Comparison of ENCODE assay signal across 9 mouse cellular contexts in the genomic region with DNA sequence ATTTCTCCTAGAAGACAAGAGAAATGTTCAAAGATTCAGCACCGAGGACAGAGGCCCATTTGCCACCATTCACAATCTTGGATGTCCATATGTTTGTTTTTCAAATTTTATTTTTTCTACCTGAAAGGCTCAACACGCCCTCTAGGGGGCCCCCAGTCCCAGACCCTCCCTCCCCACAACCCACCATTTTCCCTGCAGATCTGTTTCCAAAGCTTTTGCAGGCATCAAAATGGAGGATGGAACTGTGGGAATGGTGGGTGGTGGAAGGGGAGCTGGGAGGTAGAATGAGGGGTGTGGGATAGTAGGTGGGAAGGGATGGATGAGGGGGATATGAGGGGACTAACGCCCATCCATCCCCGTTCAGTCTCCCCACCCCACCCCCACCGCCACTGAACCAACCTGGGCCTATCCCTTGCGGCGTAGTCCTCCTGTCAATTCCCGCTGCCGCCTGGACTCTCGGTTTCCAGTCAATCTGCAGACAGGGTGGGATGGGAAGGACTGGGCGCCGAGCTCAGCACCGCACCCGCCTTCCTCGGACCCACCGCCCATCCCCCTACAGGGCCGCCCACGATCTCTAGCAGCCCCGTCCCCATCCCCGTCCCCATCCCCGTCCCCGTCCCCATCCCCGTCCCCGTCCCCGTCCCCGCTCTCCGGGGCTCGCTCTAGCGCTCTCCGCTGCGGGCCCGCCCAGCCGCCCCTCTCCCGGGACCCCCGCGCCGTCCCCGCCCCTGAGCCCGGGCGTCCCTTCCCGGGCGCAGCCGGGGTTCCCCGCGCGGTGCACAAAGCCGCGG. TPM values are rescaled to one million over a fixed set of nuclear protein-coding genes. Genes with fewer than 3 reads are reported as not detected.
A peak's percentile ranks its signal among the peaks of the same experiment; 100 is the strongest.
DNase-seq lines count a peak whose midpoint lies in the region; ATAC-seq and TF ChIP-seq lines count a peak whose summit lies in the region.
"Not testable (repeated sequence)": the region's sequence is repeated elsewhere in the genome, so short reads cannot be mapped to it uniquely, and the experiment has no call there.
"Had no signal": no experiment of that assay in that cellular context is flagged by ENCODE, and none has a peak within 500 bp of the region (broad histone marks: within the 10 kb centered on the region; RNA-seq: fewer than 3 reads in every experiment).

No protein-coding gene starts in this region.

- peak; percentile 39 for DNase-seq in cerebellum, adult 11-12 months
- DNase-seq in embryonic facial prominence, embryonic 14.5 days (ENCODE audit: low spot score) = peak; percentile 43
- peak; percentile 0 for DNase-seq in kidney, postnatal 14 days
- DNase-seq in limb, embryonic 14.5 days (ENCODE audit: low spot score) = peak; percentile 26
- DNase-seq in midbrain, embryonic 14.5 days = peak; percentile 79

- H3K36me3 ChIP-seq in ES-Bruce4 (ENCODE audit: control insufficient read depth, insufficient read depth, low read length, poor library complexity, severe bottlenecking); embryonic facial prominence, embryonic 14.5 days (ENCODE audit: control insufficient read depth, insufficient read depth, low read length); heart, embryonic 15.5 days; limb, embryonic 14.5 days (ENCODE audit: control insufficient read depth, insufficient read depth, low read length); midbrain, embryonic 14.5 days (ENCODE audit: control insufficient read depth, insufficient read depth, low read length); stomach, embryonic 14.5 days (ENCODE audit: control insufficient read depth, insufficient read depth, low read length): not testable (repeated sequence)

- not testable (repeated sequence) for H3K4me1 ChIP-seq in ES-Bruce4 (ENCODE audit: control insufficient read depth, insufficient read depth, low read length); embryonic facial prominence, embryonic 14.5 days (ENCODE audit: control insufficient read depth, insufficient read depth, low read length); heart, embryonic 15.5 days (replicated peaks); limb, embryonic 14.5 days (ENCODE audit: control insufficient read depth, insufficient read depth, low read length); midbrain, embryonic 14.5 days (ENCODE audit: control insufficient read depth, insufficient read depth, low read length); stomach, embryonic 14.5 days (ENCODE audit: control insufficient read depth, insufficient read depth, low read length)

- TF ChIP-seq POLR2A in ES-Bruce4 (IDR thresholded peaks at IDR 0.05; ENCODE audit: insufficient read depth, low read length); limb, embryonic 14.5 days (IDR thresholded peaks at IDR 0.05; ENCODE audit: borderline replicate concordance, extremely low read depth, insufficient read depth, insufficient read length): not testable (repeated sequence)

- not testable (repeated sequence) for TF ChIP-seq EP300 in ES-Bruce4 (IDR thresholded peaks at IDR 0.05; ENCODE audit: insufficient read depth, low read depth, low read length)

- not testable (repeated sequence) for TF ChIP-seq CTCF in ES-Bruce4 (IDR thresholded peaks at IDR 0.05; ENCODE audit: low read depth, low read length)

- WGBS in embryonic facial prominence, embryonic 14.5 days = 21% methylated on average over 13 of the region's 48 CpGs
- 12% methylated on average over 13 of the region's 48 CpGs for WGBS in heart, embryonic 15.5 days
- WGBS in limb, embryonic 14.5 days = 38% methylated on average over 10 of the region's 48 CpGs
- 28% methylated on average over 13 of the region's 48 CpGs for WGBS in midbrain, embryonic 14.5 days
- 9% methylated on average over 6 of the region's 48 CpGs for WGBS in stomach, embryonic 14.5 days

- not testable (repeated sequence) for H3K27ac ChIP-seq in ES-Bruce4 (ENCODE audit: insufficient read depth, low read length); embryonic facial prominence, embryonic 14.5 days (replicated peaks; ENCODE audit: low read depth, low read length); heart, embryonic 15.5 days; limb, embryonic 14.5 days (replicated peaks; ENCODE audit: low read depth, low read length); stomach, embryonic 14.5 days (ENCODE audit: low read length)
- H3K27ac ChIP-seq in midbrain, embryonic 14.5 days (replicated peaks; ENCODE audit: low read depth, low read length) = peak overlapping the region; percentile 80

- not testable (repeated sequence) for H3K27me3 ChIP-seq in ES-Bruce4 (ENCODE audit: control insufficient read depth, insufficient read depth, low read length, poor library complexity, severe bottlenecking); embryonic facial prominence, embryonic 14.5 days (replicated peaks; ENCODE audit: control insufficient read depth, insufficient read depth, low read length); heart, embryonic 15.5 days; limb, embryonic 14.5 days (ENCODE audit: control insufficient read depth, insufficient read depth, low read length); midbrain, embryonic 14.5 days (ENCODE audit: control insufficient read depth, insufficient read depth, low read length); stomach, embryonic 14.5 days (ENCODE audit: control insufficient read depth, insufficient read depth, low read length)

- peak overlapping the region; percentile 44 for H3K4me2 ChIP-seq in embryonic facial prominence, embryonic 14.5 days (ENCODE audit: low read depth, low read length)
- peak overlapping the region; percentile 57 for H3K4me2 ChIP-seq in heart, embryonic 15.5 days
- H3K4me2 ChIP-seq in limb, embryonic 14.5 days (replicated peaks; ENCODE audit: low read depth, low read length, severe bottlenecking) = peak overlapping the region; percentile 40
- peak overlapping the region; percentile 56 for H3K4me2 ChIP-seq in midbrain, embryonic 14.5 days (ENCODE audit: low read length)
- peak overlapping the region; percentile 34 for H3K4me2 ChIP-seq in stomach, embryonic 14.5 days (replicated peaks; ENCODE audit: low read depth, low read length)

- peak; percentile 56 for ATAC-seq in embryonic facial prominence, embryonic 14.5 days (ENCODE audit: low read depth)
- ATAC-seq in heart, embryonic 15.5 days (replicated peaks; ENCODE audit: insufficient number of reproducible peaks, insufficient read depth, low FRiP score, low read depth) = peak; percentile 4; the same call in 1 of the 2 replicates
- peak; percentile 61 for ATAC-seq in limb, embryonic 14.5 days (ENCODE audit: low FRiP score, low read depth)
- peak; percentile 72 for ATAC-seq in midbrain, embryonic 14.5 days (ENCODE audit: low FRiP score, low TSS enrichment)
- ATAC-seq in stomach, embryonic 14.5 days (ENCODE audit: insufficient number of reproducible peaks, insufficient read depth, low FRiP score, low read depth) = peak; percentile 42

- peak overlapping the region; percentile 77 for H3K4me3 ChIP-seq in ES-Bruce4 (ENCODE audit: low read depth, low read length)
- peak overlapping the region; percentile 37 for H3K4me3 ChIP-seq in embryonic facial prominence, embryonic 14.5 days (ENCODE audit: low read depth, low read length)
- H3K4me3 ChIP-seq in heart, embryonic 15.5 days = peak overlapping the region; percentile 36
- H3K4me3 ChIP-seq in limb, embryonic 14.5 days (replicated peaks; ENCODE audit: low read length) = peak overlapping the region; percentile 28
- H3K4me3 ChIP-seq in midbrain, embryonic 14.5 days (replicated peaks; ENCODE audit: low read depth, low read length) = peak overlapping the region; percentile 41
- peak overlapping the region; percentile 18 for H3K4me3 ChIP-seq in stomach, embryonic 14.5 days (ENCODE audit: low read depth, low read length)

- H3K9ac ChIP-seq in ES-Bruce4 (ENCODE audit: low read depth, poor library complexity, severe bottlenecking) = peak overlapping the region; percentile 40; the same call in 1 of the 2 replicates
- H3K9ac ChIP-seq in embryonic facial prominence, embryonic 14.5 days (ENCODE audit: low read depth, low read length) = peak overlapping the region; percentile 40; the same call in 1 of the 2 replicates
- H3K9ac ChIP-seq in heart, embryonic 15.5 days; stomach, embryonic 14.5 days (replicated peaks; ENCODE audit: low read depth, low read length): not testable (repeated sequence)
- H3K9ac ChIP-seq in limb, embryonic 14.5 days (ENCODE audit: low read depth, low read length, severe bottlenecking) = 0 out of 2 replicates have a peak overlapping the region, but pooled peaks have one; percentile 7
- peak overlapping the region; percentile 64; the same call in 1 of the 2 replicates for H3K9ac ChIP-seq in midbrain, embryonic 14.5 days (replicated peaks; ENCODE audit: low read length)

- H3K9me3 ChIP-seq in ES-Bruce4 (replicated peaks; ENCODE audit: control insufficient read depth, insufficient read depth, low read length, poor library complexity, severe bottlenecking); embryonic facial prominence, embryonic 14.5 days (ENCODE audit: control insufficient read depth, low read length); heart, embryonic 15.5 days (replicated peaks); limb, embryonic 14.5 days (ENCODE audit: control insufficient read depth, low read length); midbrain, embryonic 14.5 days (ENCODE audit: control insufficient read depth, low read length); stomach, embryonic 14.5 days (ENCODE audit: control insufficient read depth, low read depth, low read length): not testable (repeated sequence)

RNA-seq across cellular contexts. Expression of a gene that starts 0.6 kb away (rescaled TPM):
- polyA plus RNA-seq in ES-Bruce4 (2011; ENCODE audit: insufficient read depth, insufficient read length, low read depth, missing spikeins) = 42.4 and 46.5 TPM in 2 replicates
- 54.4 and 71.0 TPM in 2 replicates for polyA plus RNA-seq in embryonic facial prominence, embryonic 14.5 days (2014; fragmentation: Nextera tagmentation; extraction: Ambion mirVana)
- 12.5 and 28.2 TPM in 2 replicates for polyA plus RNA-seq in heart, embryonic 15.5 days (2015; fragmentation: Nextera tagmentation; extraction: Ambion mirVana)
- polyA plus RNA-seq in limb, embryonic 14.5 days (2012; rRNA removed) = 33.5 and 52.3 TPM in 2 replicates
- 65.5 and 78.4 TPM in 2 replicates for polyA plus RNA-seq in limb, embryonic 14.5 days (2014; fragmentation: Nextera tagmentation; extraction: Ambion mirVana)
- polyA plus RNA-seq in midbrain, embryonic 14.5 days (2014; fragmentation: Nextera tagmentation; extraction: Ambion mirVana) = 546 and 709 TPM in 2 replicates
- 104 and 108 TPM in 2 replicates for polyA plus RNA-seq in stomach, embryonic 14.5 days (2014; fragmentation: Nextera tagmentation; extraction: Ambion mirVana)

RNA-seq across cellular contexts. Expression of a gene that starts 17.7 kb away (rescaled TPM):
- polyA plus RNA-seq in ES-Bruce4 (2011; ENCODE audit: insufficient read depth, insufficient read length, low read depth, missing spikeins) = 0.40 TPM in 1 of 2 replicates, not detected in the other
- polyA plus RNA-seq in embryonic facial prominence, embryonic 14.5 days (2014; fragmentation: Nextera tagmentation; extraction: Ambion mirVana) = 0.06 TPM in 1 of 2 replicates, not detected in the other
- polyA plus RNA-seq in heart, embryonic 15.5 days (2015; fragmentation: Nextera tagmentation; extraction: Ambion mirVana) = 0.09 and 0.53 TPM in 2 replicates
- 0.03 TPM in 2 replicates for polyA plus RNA-seq in limb, embryonic 14.5 days (2012; rRNA removed)
- polyA plus RNA-seq in limb, embryonic 14.5 days (2014; fragmentation: Nextera tagmentation; extraction: Ambion mirVana) = not detected in 2 replicates
- polyA plus RNA-seq in midbrain, embryonic 14.5 days (2014; fragmentation: Nextera tagmentation; extraction: Ambion mirVana) = not detected in 2 replicates
- 0.34 TPM in 1 of 2 replicates, not detected in the other for polyA plus RNA-seq in stomach, embryonic 14.5 days (2014; fragmentation: Nextera tagmentation; extraction: Ambion mirVana)
- polyA plus RNA-seq: inflammation-experienced regulatory T-cells, adult 6 months had no signal

RNA-seq across cellular contexts. Expression of a gene that starts 34.2 kb away (rescaled TPM):
- polyA plus RNA-seq in ES-Bruce4 (2011; ENCODE audit: insufficient read depth, insufficient read length, low read depth, missing spikeins) = 6.5 and 8.9 TPM in 2 replicates
- 28.6 and 32.8 TPM in 2 replicates for polyA plus RNA-seq in embryonic facial prominence, embryonic 14.5 days (2014; fragmentation: Nextera tagmentation; extraction: Ambion mirVana)
- polyA plus RNA-seq in heart, embryonic 15.5 days (2015; fragmentation: Nextera tagmentation; extraction: Ambion mirVana) = 19.3 and 20.9 TPM in 2 replicates
- polyA plus RNA-seq in limb, embryonic 14.5 days (2012; rRNA removed) = 12.5 and 15.0 TPM in 2 replicates
- 31.1 and 34.3 TPM in 2 replicates for polyA plus RNA-seq in limb, embryonic 14.5 days (2014; fragmentation: Nextera tagmentation; extraction: Ambion mirVana)
- polyA plus RNA-seq in midbrain, embryonic 14.5 days (2014; fragmentation: Nextera tagmentation; extraction: Ambion mirVana) = 141 and 142 TPM in 2 replicates
- polyA plus RNA-seq in stomach, embryonic 14.5 days (2014; fragmentation: Nextera tagmentation; extraction: Ambion mirVana) = 33.5 and 36.2 TPM in 2 replicates
- polyA plus RNA-seq: inflammation-experienced regulatory T-cells, adult 6 months had no signal

Comparison
In these comparisons a context has a peak if more than half of its experiments do, and no peak if none do; other contexts are left out.
1. H3K4me3 ChIP-seq: peak in every context shown above with its lines; median percentile 77 in ES-Bruce4; 41 in midbrain, embryonic 14.5 days; 37 in embryonic facial prominence, embryonic 14.5 days; 36 in heart, embryonic 15.5 days; 28 in limb, embryonic 14.5 days; 18 in stomach, embryonic 14.5 days.
2. DNase-seq: peak in every context shown above with its lines; median percentile 79 in midbrain, embryonic 14.5 days; 43 in embryonic facial prominence, embryonic 14.5 days; 39 in cerebellum, adult 11-12 months; 26 in limb, embryonic 14.5 days; 0 in kidney, postnatal 14 days.
3. ATAC-seq: peak in every context shown above with its lines; median percentile 72 in midbrain, embryonic 14.5 days; 61 in limb, embryonic 14.5 days; 56 in embryonic facial prominence, embryonic 14.5 days; 42 in stomach, embryonic 14.5 days; 4 in heart, embryonic 15.5 days.